Mouse (Mus musculus) granulocyte monocyte progenitor cell, adult 5-6 weeks (primary cell): Measurements from ENCODE around the gene Wwc2. TPM values are rescaled to one million over a fixed set of nuclear protein-coding genes. Genes with fewer than 3 reads are reported as not detected.
A peak's percentile ranks its signal among the peaks of the same experiment; 100 is the strongest.

Experiments used
- ATAC-seq: replicated peaks from 2 replicates; pipeline ENCODE4 v1.8.0; 2016; ENCODE audit warnings: mild to moderate bottlenecking, moderate TSS enrichment, inconsistent platforms; ENCODE audit not compliant: poor library complexity, severe bottlenecking
- total RNA-seq, 2 experiments: library from RNA; stranded (forward) in 1 of 2; stranded (reverse) in 1 of 2; fragments of 200-712, 200-1000 nt in 1 of 2; fragments of >200 nt in 1 of 2; fragmentation: Nextera tagmentation in 1 of 2; gene quantifications; 2 replicates each; pipeline ENCODE4 v1.2.3; 2014 to 2017

The Wwc2 gene
- total RNA-seq, 2 experiments from 2014 or later = 4.2 to 6.7 TPM

DNA sequence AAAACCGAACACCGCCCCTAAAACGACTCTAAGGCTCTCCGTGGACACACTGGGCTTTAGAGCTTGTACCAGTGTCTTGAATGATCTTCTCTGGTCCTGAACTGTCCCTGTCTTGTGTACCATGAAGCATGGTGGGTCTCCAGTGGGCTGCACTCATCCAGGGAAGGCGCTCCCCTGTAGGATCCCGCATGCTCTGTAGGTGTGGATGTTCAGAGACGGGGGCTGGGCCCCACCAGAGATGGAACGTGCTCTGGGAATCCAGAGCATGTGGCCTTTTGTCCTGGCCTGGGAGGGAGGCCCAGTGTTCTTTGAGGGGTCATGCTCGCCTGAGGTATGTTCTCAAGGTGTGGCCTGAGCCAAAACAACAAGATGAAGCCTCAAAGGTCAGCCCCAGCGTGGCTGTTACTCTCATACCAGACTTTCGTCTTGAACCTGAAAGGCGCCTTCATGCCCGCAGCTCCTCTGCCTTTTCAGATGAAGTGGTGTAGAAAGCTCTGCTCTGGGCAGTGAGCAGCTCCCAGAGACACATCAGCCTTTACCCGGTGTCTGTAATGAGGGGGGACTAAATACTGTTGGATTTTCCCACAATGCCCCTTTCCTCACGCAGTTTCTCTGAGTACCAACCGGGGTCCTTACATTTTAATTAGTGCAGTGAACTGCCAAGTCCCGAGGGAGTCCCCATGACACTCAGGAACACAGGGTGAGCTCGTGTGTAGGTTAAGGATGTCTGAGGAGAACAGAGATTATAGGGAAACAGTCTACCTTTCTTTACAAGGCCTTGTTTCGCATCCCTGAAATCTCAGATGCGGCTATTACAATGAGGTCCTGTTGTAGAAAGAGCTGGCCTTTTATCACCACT lies 169.6 kb downstream of the Wwc2 start:
- ATAC-seq = no peak

DNA sequence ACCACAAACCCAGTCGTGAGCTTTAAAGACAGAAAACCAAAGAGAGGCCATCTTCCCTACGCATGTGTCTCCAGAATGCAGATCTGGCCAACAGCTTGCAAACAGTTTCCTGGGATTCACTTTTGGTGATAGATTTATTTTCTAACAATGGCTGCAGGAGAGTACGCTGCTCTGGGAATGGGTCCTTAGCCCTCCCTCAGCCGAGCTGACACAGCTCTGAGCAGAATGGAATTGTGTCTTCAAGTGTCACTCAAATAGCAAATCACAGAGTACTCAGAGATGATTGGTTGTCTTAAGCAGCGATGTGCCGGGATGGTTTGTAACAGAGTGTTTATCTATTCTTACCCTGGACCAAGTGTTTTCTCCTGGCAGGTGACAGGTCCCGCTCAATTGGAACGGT lies 171.7 kb downstream of the Wwc2 start:
- ATAC-seq = no peak

DNA sequence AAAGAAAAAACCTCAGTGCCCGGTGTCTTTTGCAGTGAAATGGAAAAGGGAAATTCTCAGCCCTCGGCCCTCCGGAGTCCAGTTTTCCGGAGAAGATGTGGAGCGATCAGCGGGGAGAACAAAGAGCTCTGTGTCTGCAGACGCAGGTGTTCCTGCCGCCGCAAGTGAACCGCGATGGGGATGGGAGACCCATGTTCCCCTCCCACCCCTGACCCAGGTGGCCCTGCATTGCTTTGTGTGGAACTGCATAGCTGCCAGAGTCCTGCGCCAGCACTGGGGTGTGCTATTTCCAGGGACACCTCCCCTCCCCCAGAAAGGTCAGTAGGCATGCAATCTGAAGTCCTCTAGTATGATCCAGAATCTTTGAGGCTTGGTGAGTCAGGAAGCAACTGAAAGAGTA lies 179.5 kb downstream of the Wwc2 start:
- ATAC-seq = no peak

DNA sequence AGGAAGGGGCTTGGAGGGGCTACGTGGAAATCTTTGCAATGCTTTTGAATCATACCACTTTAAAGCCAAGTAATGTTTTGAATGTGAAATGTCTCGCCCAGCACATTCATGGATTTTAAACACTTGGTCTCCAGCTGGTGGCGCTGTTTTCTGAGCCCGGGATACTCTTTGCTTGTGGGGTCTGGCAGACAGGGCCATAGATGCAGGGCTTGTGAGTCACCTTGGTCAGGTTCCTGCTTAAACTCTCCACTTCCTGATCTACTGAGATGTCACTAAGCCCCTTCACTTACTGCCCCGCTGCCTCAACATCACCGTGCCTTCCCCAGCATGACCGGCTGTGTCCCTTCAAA lies 180.1 kb downstream of the Wwc2 start:
- ATAC-seq = no peak

DNA sequence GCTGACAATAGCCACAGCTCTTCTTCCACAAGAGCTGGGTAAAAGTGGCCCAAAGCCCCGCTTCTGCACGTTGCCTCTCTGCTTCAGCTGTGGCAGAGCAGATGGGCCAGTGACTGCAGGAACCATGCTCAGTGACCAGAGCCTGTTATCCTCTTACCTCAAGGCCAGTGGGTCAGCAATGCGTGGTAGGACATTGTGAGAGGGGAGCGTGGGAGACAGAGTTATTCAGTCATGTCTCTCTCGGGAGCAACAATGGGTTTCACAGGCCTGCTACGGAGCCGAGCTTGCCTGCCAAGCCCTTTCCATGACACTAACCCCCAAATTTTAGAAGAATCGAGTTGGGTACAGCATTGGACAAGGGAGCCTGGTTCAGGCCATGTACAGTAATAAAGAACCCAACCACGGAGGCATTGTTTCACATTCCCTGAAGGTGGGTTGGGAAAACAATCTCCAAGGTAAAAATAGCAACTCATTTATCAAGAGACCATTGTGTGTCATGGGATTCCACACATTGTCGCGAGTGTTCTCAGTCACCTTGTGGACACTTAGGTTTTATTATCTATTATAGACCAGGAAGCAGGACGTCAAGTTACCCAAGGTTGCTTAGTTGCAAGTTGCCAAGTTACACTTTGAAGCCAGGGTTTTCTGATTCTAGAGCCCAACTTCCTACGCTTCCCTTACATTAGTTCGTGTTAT lies 180.6 kb downstream of the Wwc2 start:
- no peak for ATAC-seq

DNA sequence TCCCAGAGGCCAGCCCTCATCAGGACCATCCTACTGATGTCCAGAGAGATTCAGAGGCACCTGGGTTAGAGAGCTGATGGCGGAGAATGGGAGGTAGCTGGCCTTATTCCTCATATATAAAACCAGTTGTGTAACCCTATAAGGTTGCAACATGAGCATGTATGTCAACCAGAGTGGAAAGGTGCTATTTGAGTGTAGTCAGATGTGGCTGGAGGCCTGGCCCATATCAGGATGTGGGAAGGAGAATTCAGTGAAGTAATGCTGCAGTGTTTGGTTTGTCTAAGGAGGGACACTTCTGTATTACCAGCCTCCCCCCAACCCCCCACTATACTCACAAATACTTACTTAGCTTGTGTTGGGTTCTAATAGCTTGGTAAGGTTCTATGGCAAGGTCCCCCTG lies 186.5 kb downstream of the Wwc2 start:
- ATAC-seq = peak; percentile 55

DNA sequence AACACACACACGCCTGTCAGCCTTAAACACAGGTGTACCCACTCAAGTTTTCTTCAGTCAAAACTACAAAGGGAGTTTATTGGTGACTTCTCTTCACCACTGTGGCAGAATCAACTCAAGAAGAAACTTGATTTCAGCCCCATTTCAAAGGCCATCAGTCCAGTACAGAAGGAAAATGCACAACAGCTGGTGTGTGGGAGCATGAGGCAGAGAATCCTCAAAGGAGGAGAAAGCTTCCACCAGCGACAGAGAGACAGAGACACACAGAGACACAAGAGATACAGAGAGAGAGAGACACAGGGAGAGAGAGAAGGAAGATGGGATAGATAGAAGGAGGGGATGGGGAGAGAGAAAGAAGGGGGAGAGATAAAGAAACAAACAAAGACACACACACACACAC lies 188.4 kb downstream of the Wwc2 start:
- no peak for ATAC-seq

DNA sequence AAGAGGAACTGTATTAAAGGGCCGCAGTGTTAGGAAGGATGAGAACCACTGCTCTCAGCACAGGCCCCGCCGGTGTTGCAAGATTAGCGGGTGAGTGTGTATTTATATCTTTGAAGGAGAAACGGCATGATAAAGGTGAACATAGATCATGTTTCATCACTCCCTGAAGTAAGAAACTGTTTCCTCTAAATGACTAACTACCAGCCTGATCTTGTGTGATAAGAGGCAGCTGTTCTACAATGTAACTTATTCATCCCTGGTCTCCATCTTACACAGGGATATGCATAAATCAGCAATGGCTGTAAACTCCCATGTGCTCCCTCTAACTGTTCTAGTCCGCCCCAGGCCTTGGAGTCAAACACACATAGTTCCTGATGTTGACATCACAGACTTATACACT lies 191.3 kb downstream of the Wwc2 start:
- peak; percentile 44 for ATAC-seq

DNA sequence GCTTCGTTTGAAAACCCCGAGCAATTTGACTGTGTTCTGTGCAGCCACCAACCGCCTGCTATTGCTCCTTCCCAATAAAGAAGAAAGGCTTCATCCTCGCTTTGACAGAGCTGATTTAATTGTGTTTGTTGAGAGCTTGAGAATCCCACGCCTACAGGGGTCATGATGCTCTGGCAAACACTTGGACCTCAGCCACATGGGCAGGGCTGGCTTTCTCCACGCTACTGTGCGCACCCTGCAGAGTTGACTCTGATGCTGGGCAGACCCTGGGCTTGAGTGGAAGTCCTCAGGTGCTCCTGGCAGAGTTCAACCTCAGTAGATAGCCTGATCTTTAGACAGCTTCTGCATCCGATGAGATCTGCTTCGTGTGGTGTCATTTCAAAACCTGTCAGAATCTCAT lies 198.7 kb downstream of the Wwc2 start:
- no peak for ATAC-seq

DNA sequence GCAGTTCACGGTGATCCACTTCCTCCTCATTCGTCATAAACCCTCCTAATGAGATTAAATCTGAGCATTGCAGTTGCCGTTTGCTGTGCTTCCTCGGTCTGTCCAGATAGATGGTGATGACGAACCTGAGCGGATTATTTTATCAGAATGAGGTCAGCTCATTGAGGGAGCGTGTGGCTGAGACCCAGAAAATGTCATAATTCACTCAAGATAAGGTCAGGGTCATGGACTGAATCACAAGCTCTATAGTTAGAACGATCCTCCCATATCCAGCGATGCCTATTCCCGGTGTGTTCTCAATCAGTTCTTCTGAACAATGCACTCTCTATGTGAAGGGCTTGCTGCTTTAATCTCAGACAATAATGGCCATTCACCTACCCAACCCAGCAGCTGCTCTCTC lies 203.0 kb downstream of the Wwc2 start:
- peak; percentile 20; the same call in 1 of the 2 replicates for ATAC-seq

DNA sequence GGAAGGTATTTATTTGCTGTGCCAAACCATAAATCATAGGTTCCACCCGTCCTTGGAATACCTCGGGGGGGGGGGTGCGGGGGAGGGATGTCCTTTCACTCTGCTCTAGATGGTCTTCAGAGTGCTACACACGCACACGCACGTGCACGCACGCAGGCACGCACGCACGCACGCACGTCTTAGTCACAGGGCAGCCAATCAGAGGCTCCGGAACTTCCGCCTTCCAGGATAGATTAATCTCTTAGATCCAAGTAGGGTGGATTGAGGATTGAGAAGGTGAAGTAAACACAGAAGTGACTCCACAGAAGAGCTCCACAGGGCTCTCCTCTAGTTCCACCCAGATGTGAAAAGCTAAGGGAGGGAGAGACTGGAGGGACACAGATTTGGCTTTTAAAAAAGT lies 204.4 kb downstream of the Wwc2 start:
- ATAC-seq = no peak

DNA sequence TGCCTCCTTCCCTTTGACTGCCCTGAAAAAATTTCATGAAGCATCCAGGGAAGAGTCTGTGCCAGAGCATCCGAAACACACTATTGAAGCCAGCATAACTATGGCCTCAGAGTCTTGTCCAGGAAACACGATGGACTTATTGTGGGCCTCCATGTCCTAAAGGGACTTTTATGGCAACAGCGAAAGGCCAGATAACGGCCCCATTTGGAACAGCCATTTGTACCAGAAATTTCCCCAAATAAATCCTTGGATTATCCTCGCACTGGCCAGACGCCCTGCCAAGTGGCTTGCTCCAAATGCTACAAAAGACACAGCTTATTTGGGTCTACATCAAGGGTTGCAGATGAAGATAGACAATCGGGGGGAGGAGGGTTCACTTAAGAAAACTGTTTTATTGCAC lies 206.3 kb downstream of the Wwc2 start:
- ATAC-seq = no peak

DNA sequence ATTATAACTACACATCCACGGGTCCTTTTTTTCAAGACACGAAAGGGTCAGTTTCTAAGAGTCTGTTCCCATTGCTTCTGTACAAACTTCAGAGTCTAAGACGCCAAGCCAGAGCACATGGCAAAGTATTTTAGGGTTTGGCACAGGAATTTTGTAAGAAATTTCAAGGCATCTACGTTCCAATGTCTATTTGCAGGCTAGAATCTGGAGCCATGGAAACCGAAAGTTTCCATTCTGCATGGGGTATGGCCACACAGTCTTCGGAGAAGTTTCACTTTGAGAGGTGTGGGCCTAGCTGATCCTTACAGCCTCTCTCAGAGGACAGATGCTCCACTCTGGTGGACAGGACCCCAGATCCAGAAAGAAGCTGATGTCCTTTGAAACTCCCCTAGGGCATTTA lies 206.8 kb downstream of the Wwc2 start:
- ATAC-seq = no peak

DNA sequence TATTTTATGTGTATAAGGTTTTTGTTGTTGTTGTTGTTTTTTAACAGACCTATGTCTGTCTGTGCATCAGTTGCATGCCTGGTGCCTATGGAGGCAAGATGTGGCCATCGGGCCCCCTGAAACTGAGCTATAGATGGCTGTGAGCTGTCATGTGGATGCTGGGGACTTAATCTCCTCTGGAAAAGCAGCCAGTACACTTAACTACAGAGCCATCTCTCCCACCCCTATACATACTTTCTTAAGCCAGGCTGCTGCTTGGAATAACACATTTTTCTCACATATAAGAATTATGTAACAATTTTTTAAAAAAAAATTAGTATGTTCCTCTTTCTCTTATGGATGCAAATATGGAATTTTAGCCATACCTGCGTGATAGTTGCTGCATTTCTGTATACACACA lies 207.2 kb downstream of the Wwc2 start:
- no peak for ATAC-seq

DNA sequence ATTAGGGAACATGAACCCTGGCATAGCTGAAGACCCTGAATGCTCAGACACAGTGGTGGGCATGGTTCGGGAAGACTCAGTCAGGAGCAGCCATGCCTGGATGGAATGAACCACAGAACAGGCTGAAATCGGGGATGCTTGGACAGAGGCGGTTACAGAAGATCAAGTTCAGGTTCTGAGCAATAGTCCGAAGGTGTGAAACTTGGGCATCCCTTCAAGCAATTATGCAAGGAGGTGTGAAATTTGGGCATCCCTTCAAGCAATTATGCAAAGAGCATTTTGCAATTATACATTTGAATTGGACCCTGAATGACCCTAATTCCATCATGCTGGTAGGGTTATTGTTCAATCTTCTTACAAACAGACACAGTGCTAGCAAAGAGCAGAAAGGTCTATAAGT lies 208.8 kb downstream of the Wwc2 start:
- no peak for ATAC-seq

DNA sequence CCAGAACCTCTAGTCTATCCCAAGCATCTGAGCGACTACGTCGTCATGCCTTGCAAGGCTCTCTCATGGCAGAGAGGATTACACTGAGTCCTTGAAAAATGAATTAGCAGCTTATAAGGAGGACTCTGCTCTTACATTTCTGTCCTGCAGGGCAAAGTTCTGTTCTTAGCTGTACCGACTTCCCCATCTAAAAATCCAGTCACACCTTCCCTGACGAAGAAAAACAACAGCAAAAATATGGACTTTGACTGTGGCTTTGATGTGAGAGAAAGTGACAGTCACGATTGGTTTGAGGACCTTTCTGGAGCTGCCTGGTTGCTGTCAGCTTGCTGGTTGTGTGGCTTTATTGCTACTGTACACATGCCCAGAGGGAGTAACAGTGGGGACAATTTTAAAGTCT lies 211.1 kb downstream of the Wwc2 start:
- no peak for ATAC-seq

DNA sequence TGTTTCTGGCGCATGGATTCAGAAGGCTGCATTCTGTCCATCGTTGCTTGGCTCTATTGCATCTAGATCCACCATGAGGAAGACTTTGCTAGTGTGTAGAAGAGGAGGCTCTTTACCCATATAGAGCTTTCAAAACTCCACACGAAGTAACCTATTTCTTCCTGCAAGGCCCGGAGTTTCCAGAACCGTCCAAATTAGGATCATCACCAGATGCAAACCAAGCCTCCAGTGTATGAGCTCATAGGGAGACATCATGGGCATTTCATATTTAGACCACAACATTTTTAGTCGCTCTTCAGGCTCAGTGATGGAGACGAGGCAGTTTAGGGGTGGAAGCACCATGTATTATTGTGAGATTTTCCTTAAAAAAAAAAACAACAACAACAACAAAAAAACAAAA lies 213.3 kb downstream of the Wwc2 start:
- ATAC-seq = no peak

Other genes with a start within 250 kb of the Wwc2 start
- gene Cldn24, start 168.8 kb downstream of the Wwc2 start, total RNA-seq (2014; fragmentation: Nextera tagmentation) = not detected in 2 replicates
- not detected in 2 replicates for gene Cldn24, start 168.8 kb downstream of the Wwc2 start, total RNA-seq (2017)
- not detected in 2 replicates for gene Cldn22, start 166.4 kb downstream of the Wwc2 start, total RNA-seq (2014; fragmentation: Nextera tagmentation)
- not detected in 2 replicates for gene Cldn22, start 166.4 kb downstream of the Wwc2 start, total RNA-seq (2017)
- gene Dctd, start 108.2 kb upstream of the Wwc2 start, total RNA-seq (2014; fragmentation: Nextera tagmentation) = 46.2 and 57.1 TPM in 2 replicates
- 53.6 and 56.3 TPM in 2 replicates for gene Dctd, start 108.2 kb upstream of the Wwc2 start, total RNA-seq (2017)